Mouse (Mus musculus): Measurements from ENCODE around the gene Fam117a.

- TF ChIP-seq USF2 (IDR thresholded peaks at IDR 0.05; ENCODE audit: borderline replicate concordance in 1 of 2, insufficient read depth in 1 of 2, low read depth in 1 of 2, low read length in 2 of 2), result no peak
- TF ChIP-seq CTCF (IDR thresholded peaks at IDR 0.05 in 2 of 3, conservative IDR thresholded peaks at IDR 0.05 in 1 of 3; ENCODE audit: control insufficient read depth in 1 of 3, insufficient read depth in 1 of 3, low read depth in 2 of 3, low read length in 3 of 3, poor library complexity in 1 of 3, severe bottlenecking in 1 of 3), result no peak
- TF ChIP-seq NELFE (IDR thresholded peaks at IDR 0.05; ENCODE audit: low read depth, low read length), result no peak
- TF ChIP-seq RCOR1 (IDR thresholded peaks at IDR 0.05; ENCODE audit: low read depth, low read length), result no peak
- no peak for TF ChIP-seq GATA1 (IDR thresholded peaks at IDR 0.05; ENCODE audit: low read depth, low read length)
- TF ChIP-seq POLR2A (IDR thresholded peaks at IDR 0.05; ENCODE audit: control insufficient read depth in 1 of 2, insufficient read depth in 1 of 2, low read depth in 1 of 2, low read length in 2 of 2, poor library complexity in 1 of 2), result no peak
- TF ChIP-seq CHD1 (IDR thresholded peaks at IDR 0.05; ENCODE audit: low read depth, low read length), result no peak
- TF ChIP-seq EP300 (IDR thresholded peaks at IDR 0.05; ENCODE audit: low read depth in 1 of 2, low read length in 2 of 2), result peak; percentile 47 to 69; a peak in 3 of 4 replicates
- TF ChIP-seq USF1 (IDR thresholded peaks at IDR 0.05; ENCODE audit: low read depth, low read length), result no peak
- no peak for TF ChIP-seq E2F4 (IDR thresholded peaks at IDR 0.05; ENCODE audit: borderline replicate concordance, low read depth, low read length)
- no peak for TF ChIP-seq MYB (IDR thresholded peaks at IDR 0.05; ENCODE audit: low read depth, low read length)
These were observed 11.0 kb upstream of the Fam117a start for GRCm38 (mm10) chr11:95325832-95326231.
